Mouse (Mus musculus) left cerebral cortex, postnatal 14 days (tissue): ENCODE results near the gene Kbtbd2. TPM values are rescaled to one million over a fixed set of nuclear protein-coding genes. Genes with fewer than 3 reads are reported as not detected.

Experiments
- DNase-seq, 2 experiments: peaks; one replicate each; pipeline ENCODE4 v3.0.0; 2021 to 2022; ENCODE audit warnings: low spot score in 2 of 2, mixed read lengths in 1 of 2
- intact Hi-C: fragments of 180-260 bp; cut with DNase I; formaldehyde crosslinking; loops from one replicate; pipeline ENCODE4 v1.15.1; 2025
- total RNA-seq, 2 experiments: library from RNA; stranded (reverse); gene quantifications; 2 replicates each; pipeline ENCODE4 v1.2.3; 2021

Kbtbd2 gene
- total RNA-seq, 2 experiments from 2014 or later: 47.1 to 51.3 TPM

- no peak for DNase-seq
These were observed 1.4 kb downstream of the Kbtbd2 start for GRCm38 (mm10) chr6:56796232-56796631.

GRCm38 (mm10) chr6:56794834-56795233 lies 2.8 kb downstream of the Kbtbd2 start:
- DNase-seq: no peak
- intact Hi-C loops: no loop called here

More at GRCm38 (mm10) chr6:56796232-56796631, 1.4 kb downstream of the Kbtbd2 start:
- intact Hi-C loops: no loop called here

DNA sequence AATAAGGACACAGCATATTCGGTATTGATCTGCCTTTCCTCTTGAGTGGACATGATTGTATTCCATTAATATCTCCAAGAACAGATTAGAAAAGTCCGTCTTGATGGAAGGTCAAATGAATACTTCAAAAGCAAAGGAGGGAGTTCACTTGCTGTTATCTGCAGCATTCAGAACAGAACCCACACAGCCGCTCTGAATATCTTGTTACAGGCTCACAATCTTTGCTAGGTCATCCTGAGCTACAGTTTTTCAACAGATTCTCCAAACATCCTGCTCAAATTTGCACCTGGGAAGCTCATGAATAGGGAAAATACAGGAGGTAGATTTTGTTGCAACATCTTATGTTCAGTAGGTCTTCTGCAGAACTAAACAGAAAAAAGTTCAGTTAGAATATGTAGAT lies 8.3 kb downstream of the Kbtbd2 start:
- no peak for DNase-seq
- intact Hi-C loops: no loop called here

DNA sequence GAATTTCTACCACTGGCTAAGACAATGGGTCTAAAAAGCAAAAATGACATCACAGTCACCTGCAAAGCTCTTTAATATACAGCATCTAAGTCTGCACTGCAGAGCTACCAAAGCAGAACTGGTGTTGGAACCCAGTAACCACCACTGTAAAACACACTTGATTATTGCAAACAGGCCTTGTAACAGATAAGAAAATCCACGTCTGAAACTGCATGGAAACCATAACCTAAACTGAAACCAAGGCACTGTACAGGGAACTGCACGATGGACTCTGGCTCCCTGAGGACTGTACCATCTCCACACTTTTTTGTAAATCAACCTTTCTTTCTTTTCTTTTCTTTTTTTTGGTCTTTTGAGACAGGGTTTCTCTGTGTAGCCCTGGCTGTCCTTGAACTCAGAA lies 9.9 kb downstream of the Kbtbd2 start:
- intact Hi-C loops: no loop called here
- DNase-seq: no peak

DNA sequence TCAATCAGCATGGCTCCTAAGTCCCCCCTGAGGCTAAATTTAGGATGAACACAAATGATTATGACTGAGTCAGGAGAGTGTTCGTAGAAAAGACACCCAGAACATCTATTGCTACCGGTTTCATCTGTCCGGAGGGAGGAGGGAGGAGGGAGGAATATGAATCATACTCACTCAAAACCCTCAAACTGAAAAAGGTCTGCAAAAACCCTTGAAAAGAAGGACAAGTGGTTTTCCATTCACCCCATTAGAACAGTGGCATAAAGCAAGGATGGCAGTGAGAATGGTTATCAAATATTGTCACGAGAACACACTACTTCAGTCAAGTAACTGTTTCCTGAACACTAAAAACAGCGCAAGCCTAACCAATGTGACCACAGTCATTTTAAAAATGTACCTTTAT lies 12.5 kb downstream of the Kbtbd2 start:
- no peak for DNase-seq
- intact Hi-C loops: no loop called here

- no peak for DNase-seq
- intact Hi-C loops: no loop called here
These were observed 13.9 kb downstream of the Kbtbd2 start for GRCm38 (mm10) chr6:56783561-56784272.

- intact Hi-C loops: no loop called here
- DNase-seq: no peak
These were observed 18.0 kb downstream of the Kbtbd2 start for GRCm38 (mm10) chr6:56779636-56780035.

DNA sequence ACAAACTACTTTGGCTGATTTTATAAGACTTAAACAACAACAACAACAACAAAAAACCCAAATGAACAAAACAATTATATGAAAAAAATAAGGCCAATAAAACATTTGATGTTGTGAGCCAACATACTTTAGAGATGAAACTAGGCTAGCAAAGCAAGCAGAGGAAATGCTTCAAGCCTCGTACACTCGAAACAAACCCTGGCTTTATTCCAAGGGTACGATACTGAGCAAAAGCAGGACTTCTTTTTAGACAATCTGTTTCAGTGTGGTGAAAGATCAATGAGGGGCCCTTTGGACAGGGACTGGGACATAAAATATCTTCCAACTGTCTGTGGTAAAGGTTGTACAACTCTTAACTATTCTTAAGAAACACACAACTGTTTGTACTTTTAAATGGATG lies 21.8 kb downstream of the Kbtbd2 start:
- intact Hi-C loops: no loop called here
- DNase-seq: no peak

DNA sequence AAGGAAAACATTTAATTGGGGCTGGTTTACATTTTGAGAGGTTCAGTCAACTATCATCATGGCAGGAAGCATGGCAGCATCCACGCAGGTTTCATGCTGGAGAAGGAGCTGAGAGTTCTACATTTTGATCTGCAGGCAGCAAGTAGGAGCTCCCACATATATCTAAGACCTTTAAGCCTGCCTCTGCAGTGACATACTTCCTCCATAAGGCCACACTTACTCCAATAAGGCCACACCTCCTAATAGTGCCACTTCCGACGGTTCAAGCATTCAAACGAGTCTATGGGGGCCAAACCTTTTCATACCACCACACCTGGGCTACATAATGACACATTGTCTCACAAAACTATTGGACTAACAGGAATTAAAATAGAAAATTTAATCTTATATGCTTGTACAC lies 31.9 kb downstream of the Kbtbd2 start:
- DNase-seq: no peak
- intact Hi-C loops: no loop called here

DNA sequence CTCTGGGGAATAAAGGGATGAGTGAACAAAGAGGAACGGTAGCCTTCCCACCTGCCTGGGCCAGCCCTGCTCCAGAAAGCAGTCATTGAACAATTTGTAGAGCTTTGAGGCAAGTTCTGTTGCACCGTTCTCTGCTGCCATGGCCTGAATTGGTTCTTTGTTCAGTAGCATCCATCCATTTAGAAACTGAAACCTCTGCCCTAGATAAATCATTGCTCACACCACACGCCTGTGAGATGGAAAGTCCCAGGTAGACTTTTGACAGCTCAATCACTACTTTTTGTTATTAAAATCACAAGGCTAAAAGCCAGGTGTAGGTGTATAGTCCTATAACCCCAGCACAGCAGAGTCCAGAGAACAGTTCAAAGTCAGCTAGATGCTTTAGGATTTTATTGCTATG lies 32.3 kb downstream of the Kbtbd2 start:
- intact Hi-C loops: no loop called here

DNA sequence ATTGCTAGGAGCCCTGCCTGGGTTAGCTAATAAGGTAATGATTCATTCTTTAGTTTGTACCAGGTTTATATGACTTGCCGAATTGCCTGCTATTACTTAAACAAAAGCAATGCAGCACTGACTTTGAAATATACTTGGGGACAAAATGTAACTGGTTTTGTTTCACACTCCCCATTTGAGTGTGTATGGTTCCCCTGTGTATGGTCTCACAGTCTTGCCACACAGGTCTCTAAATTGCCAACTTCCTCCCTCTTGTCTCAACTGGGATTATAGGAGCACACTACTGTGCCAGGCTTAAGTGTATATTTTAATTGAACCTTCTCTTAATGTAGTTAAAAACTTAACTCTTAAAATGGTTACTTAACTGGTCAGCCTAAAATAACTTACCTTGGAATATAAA lies 38.3 kb downstream of the Kbtbd2 start:
- intact Hi-C loops: no loop called here
- DNase-seq: no peak

More for the DNA sequence above, 32.3 kb downstream of the Kbtbd2 start:
- DNase-seq: no peak

DNA sequence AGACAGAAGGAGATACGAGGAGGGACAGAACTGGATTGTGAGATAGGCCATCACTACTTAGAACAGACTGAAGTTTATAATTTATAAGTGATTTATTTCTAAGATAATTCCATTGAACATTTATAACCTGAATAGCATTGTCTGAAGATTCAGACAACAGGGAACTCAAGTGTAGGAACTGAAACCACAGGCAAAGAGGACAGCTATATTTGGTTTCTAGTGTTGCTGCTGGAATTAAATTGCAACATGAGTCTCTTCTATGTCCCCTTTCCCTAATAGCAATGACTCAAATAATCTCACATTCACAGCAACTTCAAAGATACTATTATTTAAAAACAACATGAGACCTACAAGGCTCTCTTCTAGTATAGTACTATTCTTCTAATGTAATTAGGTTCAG lies 41.5 kb downstream of the Kbtbd2 start:
- intact Hi-C loops: no loop called here

DNA sequence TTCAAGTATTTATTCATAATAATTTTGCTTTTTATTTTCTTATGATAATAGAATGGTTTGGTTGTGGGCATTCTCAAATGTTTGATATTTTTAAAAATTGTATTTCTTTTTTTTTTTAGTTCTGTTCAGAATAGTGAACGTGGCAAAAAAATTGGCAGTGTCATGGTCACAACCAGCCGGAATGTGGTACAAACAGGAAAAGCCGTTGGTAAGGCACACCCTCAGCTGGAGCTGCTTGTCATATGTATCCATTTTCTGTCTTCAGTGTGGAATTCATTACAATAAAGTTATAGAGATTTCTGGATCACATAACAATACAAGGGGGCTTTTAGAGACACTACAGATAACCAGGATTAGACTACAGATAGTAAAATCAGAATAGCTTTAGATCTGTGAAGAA lies 43.9 kb downstream of the Kbtbd2 start:
- no peak for DNase-seq
- intact Hi-C loops: no loop called here

More for the DNA sequence above, 41.5 kb downstream of the Kbtbd2 start:
- no peak for DNase-seq

GRCm38 (mm10) chr6:56745950-56746543 lies 51.6 kb downstream of the Kbtbd2 start:
- intact Hi-C loops: no loop called here
- no peak for DNase-seq

- intact Hi-C loops: no loop called here
- peak in 1 of 2 experiments; percentile 9 for DNase-seq
These were observed 65.1 kb downstream of the Kbtbd2 start for GRCm38 (mm10) chr6:56732545-56732944.

Other genes with a start within 250 kb of the Kbtbd2 start
- gene Pde1c, start 228.7 kb downstream of the Kbtbd2 start, total RNA-seq: 1 to 10 TPM; 3.4 to 3.8 TPM
- 10 to 100 TPM; 16.9 to 18.7 TPM for gene Lsm5, start 93.1 kb downstream of the Kbtbd2 start, total RNA-seq
- gene Avl9, start 82.9 kb downstream of the Kbtbd2 start, total RNA-seq: 10 to 100 TPM; 32.8 to 35.9 TPM
- gene Fkbp9, start 34.2 kb upstream of the Kbtbd2 start, total RNA-seq: 10 to 100 TPM; 26.7 to 27.5 TPM
- gene Nt5c3, start 126.1 kb upstream of the Kbtbd2 start, total RNA-seq: 10 to 100 TPM; 48.4 to 52.0 TPM
- under 1 TPM in 1 of 2 experiments, not detected in 1; 0.27 TPM for gene Vmn1r4, start 126.2 kb upstream of the Kbtbd2 start, total RNA-seq
- not detected for gene Vmn1r5, start 172.5 kb upstream of the Kbtbd2 start, total RNA-seq
- not detected for gene Vmn1r6, start 199.4 kb upstream of the Kbtbd2 start, total RNA-seq
- gene Vmn1r7, start 227.5 kb upstream of the Kbtbd2 start, total RNA-seq: not detected
- not detected for gene Vmn1r8, start 234.5 kb upstream of the Kbtbd2 start, total RNA-seq